Mouse (Mus musculus): ENCODE results near the gene Trpd52l3. TPM values are rescaled to one million over a fixed set of nuclear protein-coding genes. Genes with fewer than 3 reads are reported as not detected.

Gene Trpd52l3
- polyA plus RNA-seq, 1 experiment from 2014 or later, result not detected

Other genes starting within 250 kb of the Trpd52l3 start
- gene 9930021J03Rik, start 197.8 kb upstream of the Trpd52l3 start, polyA plus RNA-seq (2014; fragmentation: Nextera tagmentation; extraction: Ambion mirVana), result 8.9 and 10.2 TPM in 2 replicates
- 20.2 and 21.2 TPM in 2 replicates for gene Ranbp6, start 190.8 kb upstream of the Trpd52l3 start, polyA plus RNA-seq (2014; fragmentation: Nextera tagmentation; extraction: Ambion mirVana)
- gene Il33, start 78.7 kb upstream of the Trpd52l3 start, polyA plus RNA-seq (2014; fragmentation: Nextera tagmentation; extraction: Ambion mirVana), result 10.5 and 12.0 TPM in 2 replicates
- gene Uhrf2, start 26.7 kb downstream of the Trpd52l3 start, polyA plus RNA-seq (2014; fragmentation: Nextera tagmentation; extraction: Ambion mirVana), result 90.1 and 90.5 TPM in 2 replicates
- 3.7 and 5.3 TPM in 2 replicates for gene Gldc, start 171.6 kb downstream of the Trpd52l3 start, polyA plus RNA-seq (2014; fragmentation: Nextera tagmentation; extraction: Ambion mirVana)
- gene Mbl2, start 229.2 kb downstream of the Trpd52l3 start, polyA plus RNA-seq (2014; fragmentation: Nextera tagmentation; extraction: Ambion mirVana), result not detected in 2 replicates